8 mouse cellular contexts compared by ENCODE assay signal in genomic region chr3:37952891-37953290, GRCm38 (mm10).
DNase-seq lines count a peak whose midpoint lies in the region; ATAC-seq and TF ChIP-seq lines count a peak whose summit lies in the region.

No protein-coding gene starts in this region.

- peaks cover 13% of the 10 kb centered on the region; the same call in 1 of the 2 replicates for H3K9me3 ChIP-seq in embryonic facial prominence, embryonic 10.5 days
- no peaks in the 10 kb centered on the region; the same call in 1 of the 2 replicates for H3K9me3 ChIP-seq in lung, embryonic 16.5 days (ENCODE audit: control insufficient read depth, low read length)

- no peak overlapping the region for H3K4me3 ChIP-seq in heart, adult 2 months
- no peak overlapping the region for H3K4me3 ChIP-seq in embryonic facial prominence, embryonic 10.5 days
- no peak overlapping the region for H3K4me3 ChIP-seq in lung, embryonic 16.5 days (ENCODE audit: low read length)

- peak; percentile 43; the same call in 1 of the 2 replicates for ATAC-seq in lung, embryonic 16.5 days (ENCODE audit: low read depth)

- DNase-seq in heart, adult 2 months, result peak in 1 of 2 experiments; percentile 49
- DNase-seq in heart, postnatal 25 days (ENCODE audit: low spot score), result no peak
- peak; percentile 30 for DNase-seq in right cerebral cortex, postnatal 14 days
- DNase-seq in right cerebral cortex, postnatal 36 days (ENCODE audit: low spot score in 2 of 2), result no peak
- DNase-seq in embryonic facial prominence, embryonic 10.5 days (ENCODE audit: low spot score), result peak; percentile 32
- no peak for DNase-seq in neural tube, embryonic 10.5 days (ENCODE audit: extremely low spot score, low spot score)
- DNase-seq in ovary, postnatal 14 days (ENCODE audit: low spot score), result no peak

- intact Hi-C loops in heart, adult 2 months (cut with DNase I), result loop anchor here (5.0 kb wide), 1 partner anchor 316 kb away; the partner anchor contains the start of gene Spry1
- intact Hi-C loops in heart, postnatal 25 days (cut with DNase I), result loop anchor here (5.0 to 10.0 kb wide), 2 partner anchors 316 to 478 kb away; partner anchors contain the start of gene Spry1

- no peaks in the 10 kb centered on the region for H3K27me3 ChIP-seq in heart, adult 2 months (ENCODE audit: control insufficient read depth, insufficient read depth, low read length)
- H3K27me3 ChIP-seq in embryonic facial prominence, embryonic 10.5 days (replicated peaks; ENCODE audit: low read depth, poor library complexity, severe bottlenecking), result no peaks in the 10 kb centered on the region
- no peaks in the 10 kb centered on the region for H3K27me3 ChIP-seq in lung, embryonic 16.5 days (ENCODE audit: control insufficient read depth, insufficient read depth, low read depth, low read length)

- no peak overlapping the region for H3K9ac ChIP-seq in heart, adult 2 months (ENCODE audit: low read depth, low read length)
- H3K9ac ChIP-seq in lung, embryonic 16.5 days (ENCODE audit: low read length), result no peak overlapping the region

- no peaks in the 10 kb centered on the region for H3K4me1 ChIP-seq in heart, adult 2 months (ENCODE audit: control insufficient read depth, insufficient read depth, low read length)
- peaks cover 2% of the 10 kb centered on the region for H3K4me1 ChIP-seq in embryonic facial prominence, embryonic 10.5 days
- peaks cover 5% of the 10 kb centered on the region; the same call in 1 of the 2 replicates for H3K4me1 ChIP-seq in lung, embryonic 16.5 days (replicated peaks; ENCODE audit: control insufficient read depth, insufficient read depth, low read length)

- peak; percentile 80 for TF ChIP-seq CTCF in heart, adult 2 months (IDR thresholded peaks at IDR 0.05)

- no peak for TF ChIP-seq POLR2A in heart, adult 2 months (IDR thresholded peaks at IDR 0.05; ENCODE audit: insufficient read depth, low read depth, low read length)

- no peaks in the 10 kb centered on the region for H3K79me2 ChIP-seq in heart, adult 2 months (replicated peaks; ENCODE audit: control insufficient read depth, insufficient read depth, low read length)

- no peak overlapping the region for H3K4me2 ChIP-seq in lung, embryonic 16.5 days (ENCODE audit: low read depth, low read length)

- TF ChIP-seq EP300 in heart, adult 2 months (IDR thresholded peaks at IDR 0.05; ENCODE audit: insufficient read depth, low read depth, low read length), result peak; percentile 56; the same call in 1 of the 2 replicates

- WGBS in heart, adult 2 months, result 41% methylated on average over 3 of the region's 3 CpGs
- WGBS in embryonic facial prominence, embryonic 10.5 days, result 70% methylated on average over 3 of the region's 3 CpGs
- WGBS in lung, embryonic 16.5 days, result 41% methylated on average over 3 of the region's 3 CpGs

- no peaks in the 10 kb centered on the region for H3K36me3 ChIP-seq in heart, adult 2 months (ENCODE audit: control insufficient read depth, insufficient read depth, low read length)
- H3K36me3 ChIP-seq in embryonic facial prominence, embryonic 10.5 days (replicated peaks), result no peaks in the 10 kb centered on the region
- no peaks in the 10 kb centered on the region for H3K36me3 ChIP-seq in lung, embryonic 16.5 days (ENCODE audit: control insufficient read depth, insufficient read depth, low read length)

- H3K27ac ChIP-seq in heart, adult 2 months, result no peak overlapping the region
- no peak overlapping the region for H3K27ac ChIP-seq in embryonic facial prominence, embryonic 10.5 days (replicated peaks)
- no peak overlapping the region for H3K27ac ChIP-seq in lung, embryonic 16.5 days (ENCODE audit: low read length)

Comparison
In these comparisons a context has a peak if more than half of its experiments do, and no peak if none do; other contexts are left out.
1. DNase-seq: peak in right cerebral cortex, postnatal 14 days (single experiment) and embryonic facial prominence, embryonic 10.5 days (single experiment); none in heart, postnatal 25 days (single experiment), right cerebral cortex, postnatal 36 days (0 of 2), neural tube, embryonic 10.5 days (single experiment) and ovary, postnatal 14 days (single experiment).